Mouse (Mus musculus) intestine, postnatal 0 days (tissue): ENCODE measurements around the gene Ophn1. TPM values are rescaled to one million over a fixed set of nuclear protein-coding genes. Genes with fewer than 3 reads are reported as not detected.

Experiments used
- ATAC-seq: fragments of 200-750 bp; cut with Nextera tagmentation; 2 replicates; pipeline ENCODE4 v1.8.0; 2017; ENCODE audit warnings: mild to moderate bottlenecking, moderate TSS enrichment, moderate library complexity
- H3K27ac ChIP-seq: fragments of 300-500 bp; sonication (generic); 2 replicates; pipeline ENCODE4 v1.5.1; 2014; ENCODE audit warnings: mild to moderate bottlenecking, low read depth, low read length, moderate library complexity
- H3K27me3 ChIP-seq: fragments of 300-500 bp; sonication (generic); replicated peaks from 2 replicates; pipeline ENCODE4 v1.6.1; 2014; ENCODE audit warnings: low read length, mixed read lengths; ENCODE audit not compliant: control insufficient read depth, insufficient read depth
- H3K36me3 ChIP-seq: fragments of 300-500 bp; sonication (generic); 2 replicates; pipeline ENCODE4 v1.6.1; 2014; ENCODE audit warnings: mild to moderate bottlenecking, moderate library complexity; ENCODE audit not compliant: control insufficient read depth, insufficient read depth
- H3K4me1 ChIP-seq: fragments of 300-500 bp; sonication (generic); replicated peaks from 2 replicates; pipeline ENCODE4 v1.6.1; 2014; ENCODE audit warnings: antibody characterized with exemption, low read length, mixed read lengths; ENCODE audit not compliant: control insufficient read depth, insufficient read depth
- H3K4me2 ChIP-seq: fragments of 300-500 bp; sonication (generic); replicated peaks from 2 replicates; pipeline ENCODE4 v1.6.1; 2014; ENCODE audit warnings: low read depth, mild to moderate bottlenecking, moderate library complexity
- H3K4me3 ChIP-seq: fragments of 300-500 bp; sonication (generic); 2 replicates; pipeline ENCODE4 v1.5.1; 2014; ENCODE audit warnings: low read depth, low read length
- H3K9ac ChIP-seq: fragments of 300-500 bp; sonication (generic); 2 replicates; pipeline ENCODE4 v1.6.1; 2014; ENCODE audit warnings: mild to moderate bottlenecking, low read depth, low read length
- H3K9me3 ChIP-seq: fragments of 300-500 bp; sonication (generic); 2 replicates; pipeline ENCODE4 v1.6.1; 2016; ENCODE audit warnings: mixed run types; ENCODE audit not compliant: control insufficient read depth
- CTCF ChIP-seq: sonication (generic); IDR thresholded peaks from 2 replicates; pipeline ENCODE4 v1.5.1; 2016; ENCODE audit warnings: low read depth, mild to moderate bottlenecking, control low read depth, antibody characterized with exemption, moderate library complexity
- WGBS: fragments of 180-500 bp; shearing (Covaris S2); extraction: QIAGEN DNeasy Blood & Tissue Kit; methylation state at CpG from one replicate; pipeline ENCODE4 v1.1.7; 2014; 5-methylcytosine and 5-hydroxymethylcytosine counted together
- polyA plus RNA-seq: library from polyadenylated mRNA; unstranded; fragments of >200 nt; fragmentation: Nextera tagmentation; extraction: Ambion mirVana; gene quantifications from 2 replicates; pipeline ENCODE4 v1.2.1, GENCODE M21; 2015

Ophn1 gene
- 4.8 and 5.2 TPM in 2 replicates for polyA plus RNA-seq

DNA sequence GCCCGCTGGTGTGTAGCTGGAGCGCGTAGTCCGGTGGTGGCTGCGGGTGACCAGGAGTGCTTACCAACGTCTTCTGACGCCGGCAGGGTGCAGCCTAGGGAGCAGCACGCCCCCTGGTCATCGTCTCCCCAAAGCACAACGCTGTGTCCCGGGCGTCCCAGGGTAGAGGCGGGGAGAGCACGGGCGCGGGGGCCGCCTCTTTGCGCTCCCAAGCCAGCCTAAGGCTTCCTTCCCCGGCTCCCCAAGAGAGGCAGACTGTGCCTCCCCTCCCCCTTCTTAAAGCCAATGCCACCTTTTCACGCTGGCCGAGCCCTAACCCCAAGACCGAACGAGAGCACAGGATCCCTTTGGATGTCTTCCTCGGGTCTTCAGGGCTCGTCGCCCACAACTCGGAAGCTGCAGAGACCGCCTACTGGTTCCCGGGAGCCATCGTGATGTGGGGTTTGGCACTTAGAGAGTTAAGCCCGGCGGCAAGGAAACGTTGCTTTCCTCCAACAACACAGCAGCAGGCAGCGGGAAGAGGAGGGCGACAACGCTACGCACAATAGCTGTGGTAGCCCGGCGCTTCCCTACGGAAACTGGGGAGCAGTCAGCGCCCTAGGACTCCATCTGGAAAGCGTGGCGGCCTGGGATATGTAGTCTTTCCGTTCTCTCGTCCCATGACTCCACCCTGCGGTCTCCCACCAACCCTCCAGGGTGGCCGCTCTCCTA lies at the start of gene Ophn1:
Gene Ophn1, minus strand, starts transcription at position 620 of the 711 bp plus-strand sequence.
- ATAC-seq, result peak; percentile 79
- H3K9ac ChIP-seq, result peak within 1 kb of the TSS; percentile 53

DNA sequence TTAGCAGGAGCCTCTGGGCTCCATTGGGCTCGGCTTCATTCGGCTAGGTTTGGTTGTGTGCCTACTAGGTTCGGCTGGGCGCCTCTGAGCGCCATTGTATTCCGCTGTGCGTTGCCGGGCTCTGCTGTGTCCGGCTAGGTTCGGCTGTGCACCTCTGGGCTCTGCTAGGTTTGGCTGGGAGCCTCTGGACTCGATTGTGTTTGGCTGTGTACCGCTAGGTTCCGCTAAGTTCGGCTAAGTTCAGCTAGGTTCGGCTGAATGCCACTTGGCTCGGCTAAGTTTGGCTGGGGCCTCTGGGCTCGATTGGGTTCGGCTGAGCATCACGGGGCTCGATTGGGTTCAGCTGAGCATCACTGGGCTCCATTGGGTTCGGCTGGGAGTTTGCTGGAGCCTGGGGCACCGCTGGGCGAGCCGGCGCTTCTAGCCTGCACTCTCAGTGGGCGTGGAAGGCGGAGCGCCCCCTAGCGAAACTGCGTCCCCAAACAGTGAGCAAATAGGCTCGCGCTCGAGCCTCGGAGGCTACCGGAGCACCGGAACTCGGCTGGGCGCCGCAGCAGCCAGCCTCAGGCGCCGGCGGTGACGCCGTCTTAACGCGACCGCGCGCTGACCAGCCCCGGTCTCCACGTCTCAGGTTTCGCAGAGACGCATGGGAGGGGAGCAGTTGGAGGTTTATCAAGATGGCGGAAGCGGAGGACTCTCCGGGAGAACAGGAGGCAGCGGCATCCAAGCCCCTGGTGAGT lies 46.9 kb upstream of the Ophn1 start:
- Histone ChIP-seq H3K4me2 (peak overlapping the region; percentile 60), H3K4me1 (no peaks in the 10 kb centered on the region), H3K4me3 (peak overlapping the region; percentile 64), H3K27me3 (no peaks in the 10 kb centered on the region), H3K36me3 (no peaks in the 10 kb centered on the region), H3K9me3 (no peaks in the 10 kb centered on the region), H3K9ac (peak overlapping the region; percentile 62), H3K27ac (peak overlapping the region; percentile 90)
- TF ChIP-seq CTCF, result peak; percentile 86
- WGBS, result 24% methylated on average over 54 of the region's 57 CpGs
- peak; percentile 81 for ATAC-seq

More for the DNA sequence above, at the start of gene Ophn1:
- WGBS, result 19% methylated on average over 48 of the region's 48 CpGs
- Histone ChIP-seq H3K4me2 (peak within 1 kb of the TSS; percentile 66), H3K9me3 (no peaks in the 10 kb centered on the region), H3K27me3 (no peaks in the 10 kb centered on the region), H3K4me3 (peak within 1 kb of the TSS; percentile 52), H3K4me1 (no peaks in the 10 kb centered on the region), H3K27ac (peak within 1 kb of the TSS; percentile 54), H3K36me3 (no peaks in the 10 kb centered on the region)
- TF ChIP-seq CTCF, result peak; percentile 47

DNA sequence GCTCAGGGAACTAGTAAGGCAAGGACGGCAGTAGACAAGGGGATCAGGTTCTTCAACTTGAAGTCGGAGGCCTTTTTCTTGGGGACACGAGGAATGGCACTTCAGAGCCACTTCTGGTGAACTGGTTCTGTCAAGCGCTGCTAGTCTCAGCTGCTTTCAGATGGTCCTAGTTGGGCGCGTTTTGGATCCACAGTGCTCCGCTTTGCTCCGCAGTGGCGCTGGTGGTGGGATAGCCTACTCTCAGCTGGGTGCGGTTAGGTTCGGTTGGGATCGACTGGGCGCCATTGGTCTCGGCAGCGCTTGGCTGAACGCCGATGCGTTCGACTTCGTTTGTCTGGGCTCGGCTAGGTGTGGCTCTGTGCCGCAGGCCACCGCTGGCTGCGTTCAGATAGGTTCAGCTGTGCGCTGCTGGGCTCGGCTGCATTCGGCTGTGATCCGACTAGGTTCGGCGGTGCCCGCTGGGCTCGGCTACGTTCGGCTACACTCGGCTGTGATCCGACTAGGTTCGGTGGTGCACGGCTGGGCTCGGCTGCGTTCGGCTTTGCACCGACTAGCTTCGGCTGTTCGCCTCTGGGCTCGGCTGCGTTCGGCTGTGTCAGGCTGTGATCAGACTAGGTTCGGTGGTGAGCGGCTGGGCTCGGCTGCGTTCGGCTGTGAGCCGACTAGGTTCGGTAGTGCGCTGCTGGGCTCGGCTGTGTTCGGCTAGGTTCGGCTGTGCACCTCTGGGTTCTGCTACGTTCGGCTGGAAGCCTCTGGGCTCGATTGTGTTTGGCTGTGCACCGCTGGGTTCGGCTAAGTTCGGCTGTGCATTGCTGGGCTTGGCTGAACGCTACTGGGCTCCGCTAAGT lies 46.1 kb upstream of the Ophn1 start:
- H3K4me3 ChIP-seq, result peak overlapping the region; percentile 64
- no peak for TF ChIP-seq CTCF
- no peaks in the 10 kb centered on the region for H3K27me3 ChIP-seq
- 18% methylated on average over 65 of the region's 66 CpGs for WGBS
- H3K9ac ChIP-seq, result peak overlapping the region; percentile 62
- H3K4me1 ChIP-seq, result no peaks in the 10 kb centered on the region
- no peaks in the 10 kb centered on the region for H3K9me3 ChIP-seq
- peak overlapping the region; percentile 60 for H3K4me2 ChIP-seq
- H3K27ac ChIP-seq, result peak overlapping the region; percentile 90
- H3K36me3 ChIP-seq, result no peaks in the 10 kb centered on the region
- ATAC-seq, result peak; percentile 94

DNA sequence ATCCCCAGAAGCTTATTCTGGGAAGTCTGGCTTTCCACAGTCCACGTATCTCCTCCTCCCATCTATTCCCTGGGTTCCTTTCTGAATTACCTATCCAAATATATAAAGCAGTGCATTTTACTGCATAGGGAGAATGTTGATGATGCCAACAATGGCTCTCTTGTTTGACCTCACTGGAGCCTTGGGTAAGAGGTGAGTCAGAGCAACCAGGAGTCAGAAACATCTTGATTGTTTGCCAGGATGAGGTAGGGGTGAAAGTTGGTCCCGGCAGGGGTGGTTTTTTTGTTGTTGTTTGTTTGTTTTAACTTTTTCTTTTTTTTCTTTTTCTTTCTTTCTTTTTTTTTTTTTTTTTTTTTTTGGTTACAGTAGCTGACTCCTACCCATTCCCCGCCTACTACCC lies 45.3 kb upstream of the Ophn1 start, which contains the start of gene Yipf6:
Gene Yipf6, plus strand, starts transcription at position 216 of the 400 bp plus-strand sequence.
- peak within 1 kb of the TSS; percentile 90 for H3K27ac ChIP-seq
- H3K9ac ChIP-seq, result peak within 1 kb of the TSS; percentile 34; the same call in 1 of the 2 replicates
- 74% methylated on average over 3 of the region's 3 CpGs for WGBS
- H3K36me3 ChIP-seq, result no peaks in the 10 kb centered on the region
- H3K4me2 ChIP-seq, result peak within 1 kb of the TSS; percentile 60
- peak within 1 kb of the TSS; percentile 64 for H3K4me3 ChIP-seq
- TF ChIP-seq CTCF, result no peak
- no peak for ATAC-seq
- H3K9me3 ChIP-seq, result no peaks in the 10 kb centered on the region
- no peaks in the 10 kb centered on the region for H3K4me1 ChIP-seq
- no peaks in the 10 kb centered on the region for H3K27me3 ChIP-seq

DNA sequence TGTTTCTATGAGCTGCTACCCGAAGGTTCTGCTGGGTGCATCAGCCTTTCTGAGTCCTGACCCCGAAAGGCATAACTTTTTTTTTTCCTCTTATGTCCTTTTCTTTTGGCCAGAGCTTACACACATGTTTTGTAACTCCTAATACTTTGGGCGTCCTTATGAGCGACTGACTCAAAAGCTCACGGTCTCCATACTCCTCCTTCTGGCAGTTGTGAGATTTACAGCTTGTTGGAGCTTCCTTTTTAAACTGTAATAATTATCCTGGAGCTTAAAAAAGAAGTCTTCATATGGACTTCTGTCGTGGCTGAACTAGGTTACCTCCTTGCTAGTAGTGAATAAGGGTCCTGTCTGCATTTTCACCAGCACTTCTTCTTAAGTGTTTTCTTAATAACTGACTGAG lies 28.6 kb upstream of the Ophn1 start:
- Histone ChIP-seq H3K27ac (no peak overlapping the region), H3K4me2 (no peak overlapping the region), H3K4me1 (no peaks in the 10 kb centered on the region), H3K36me3 (no peaks in the 10 kb centered on the region), H3K9ac (no peak overlapping the region), H3K27me3 (no peaks in the 10 kb centered on the region), H3K9me3 (no peaks in the 10 kb centered on the region), H3K4me3 (no peak overlapping the region)
- WGBS, result 24% methylated on average over 6 of the region's 6 CpGs
- no peak for ATAC-seq
- TF ChIP-seq CTCF, result peak; percentile 75
